In the genomic region with DNA sequence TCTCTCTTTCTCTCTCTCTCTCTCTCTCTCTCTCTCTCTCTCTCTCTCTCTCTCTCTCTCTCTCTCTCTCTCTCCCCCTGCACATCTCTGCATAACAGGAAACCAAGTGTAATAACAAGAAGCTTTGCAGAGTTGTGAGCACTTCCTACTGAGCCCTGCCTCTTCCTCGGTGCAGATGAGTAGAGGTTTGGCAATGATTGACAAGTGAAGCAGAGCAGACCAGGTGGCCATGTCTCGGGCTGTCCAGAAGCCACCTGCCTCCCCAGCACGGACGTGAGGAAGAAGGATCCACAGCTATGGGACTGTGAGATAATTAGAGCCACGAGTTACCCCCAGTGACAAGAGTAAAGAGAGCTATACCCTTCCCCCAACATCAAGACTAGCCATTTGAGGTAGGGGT, we compare ENCODE assay signal across 15 mouse cellular contexts. TPM values are rescaled to one million over a fixed set of nuclear protein-coding genes. Genes with fewer than 3 reads are reported as not detected.
DNase-seq lines count a peak whose midpoint lies in the region; ATAC-seq and TF ChIP-seq lines count a peak whose summit lies in the region.
"Had no signal": no experiment of that assay in that cellular context is flagged by ENCODE, and none has a peak within 500 bp of the region (broad histone marks: within the 10 kb centered on the region; RNA-seq: fewer than 3 reads in every experiment).

No protein-coding gene starts in this region.

- H3K4me3 ChIP-seq in small intestine, adult 2 months (ENCODE audit: low read depth, low read length), result no peak overlapping the region
- H3K4me3 ChIP-seq: embryonic facial prominence, embryonic 15.5 days; liver, embryonic 15.5 days had no signal

- H3K27ac ChIP-seq in small intestine, adult 2 months (ENCODE audit: insufficient read depth, low read depth, low read length), result peak overlapping the region; percentile 75; the same call in 1 of the 2 replicates
- H3K27ac ChIP-seq: embryonic facial prominence, embryonic 15.5 days; liver, embryonic 15.5 days had no signal

- H3K4me1 ChIP-seq in small intestine, adult 2 months (ENCODE audit: control insufficient read depth, insufficient read depth, insufficient read length, low read length), result peaks cover 3% of the 10 kb centered on the region; the same call in 1 of the 2 replicates

- H3K36me3 ChIP-seq in small intestine, adult 2 months (ENCODE audit: control insufficient read depth, insufficient read depth, low read length), result no peaks in the 10 kb centered on the region
- H3K36me3 ChIP-seq: embryonic facial prominence, embryonic 15.5 days; liver, embryonic 15.5 days had no signal

- DNase-seq in spleen, postnatal 36 days (ENCODE audit: low spot score in 2 of 2), result peak; percentile 76 to 78
- DNase-seq in spleen, postnatal 4 days (ENCODE audit: low spot score in 2 of 2), result no peak
- DNase-seq in left cerebral cortex, adult 9 months (ENCODE audit: low spot score in 2 of 2), result no peak
- DNase-seq in urinary bladder, postnatal 36 days (ENCODE audit: low spot score in 2 of 2), result no peak
- DNase-seq in cerebellum, adult 9-11 months, result no peak
- DNase-seq: adrenal gland, postnatal 25 days; cerebellum, adult 11-12 months; heart, postnatal 36 days; kidney, postnatal 10 days; right cerebral cortex, postnatal 25 days had no signal

- 38% methylated on average over 5 of the region's 5 CpGs for whole genome bisulfite sequencing in small intestine, adult 2 months

- no peak for TF ChIP-seq POLR2A in small intestine, adult 2 months (IDR thresholded peaks at IDR 0.05; ENCODE audit: low read depth, low read length)

- peak; percentile 60 for ATAC-seq in activated CD4-positive, CD25-positive, alpha-beta regulatory T cell, adult 4 months
- ATAC-seq: forebrain, embryonic 14.5 days had no signal

- TF ChIP-seq CTCF in small intestine, adult 2 months (IDR thresholded peaks at IDR 0.05; ENCODE audit: extremely low read depth, insufficient read length, insufficient replicate concordance, low read depth, low read length), result no peak

- H3K27me3 ChIP-seq in small intestine, adult 2 months (ENCODE audit: control insufficient read depth, insufficient read depth, low read length), result peaks cover 2% of the 10 kb centered on the region; the same call in 1 of the 2 replicates
- H3K27me3 ChIP-seq: embryonic facial prominence, embryonic 15.5 days; liver, embryonic 15.5 days had no signal

RNA-seq across cellular contexts. Expression of gene Arhgap25, which starts 29.1 kb away (rescaled TPM):
- polyA plus RNA-seq in activated CD4-positive, CD25-positive, alpha-beta regulatory T cell, adult 4 months (2017; shearing (Covaris generic)), result 10 to 100 TPM; 76.6 to 80.0 TPM
- 0.85 and 1.9 TPM in 2 replicates for polyA plus RNA-seq in small intestine, adult 2 months (2012; rRNA removed)

Comparison
In these comparisons a context has a peak if more than half of its experiments do, and no peak if none do; other contexts are left out.
1. DNase-seq: peak in spleen, postnatal 36 days (2 of 2); none in spleen, postnatal 4 days (0 of 2), left cerebral cortex, adult 9 months (0 of 2), urinary bladder, postnatal 36 days (0 of 2) and cerebellum, adult 9-11 months (single experiment).
2. RNA of gene Arhgap25, which starts 29.1 kb away (polyA plus RNA-seq): 76.6 to 80.0 TPM in activated CD4-positive, CD25-positive, alpha-beta regulatory T cell, adult 4 months; 0.85 to 1.9 TPM in small intestine, adult 2 months; every median in the first group is over 10 times any median in the second.